Mouse (Mus musculus): ENCODE data around the gene Sh3kbp1.

DNA sequence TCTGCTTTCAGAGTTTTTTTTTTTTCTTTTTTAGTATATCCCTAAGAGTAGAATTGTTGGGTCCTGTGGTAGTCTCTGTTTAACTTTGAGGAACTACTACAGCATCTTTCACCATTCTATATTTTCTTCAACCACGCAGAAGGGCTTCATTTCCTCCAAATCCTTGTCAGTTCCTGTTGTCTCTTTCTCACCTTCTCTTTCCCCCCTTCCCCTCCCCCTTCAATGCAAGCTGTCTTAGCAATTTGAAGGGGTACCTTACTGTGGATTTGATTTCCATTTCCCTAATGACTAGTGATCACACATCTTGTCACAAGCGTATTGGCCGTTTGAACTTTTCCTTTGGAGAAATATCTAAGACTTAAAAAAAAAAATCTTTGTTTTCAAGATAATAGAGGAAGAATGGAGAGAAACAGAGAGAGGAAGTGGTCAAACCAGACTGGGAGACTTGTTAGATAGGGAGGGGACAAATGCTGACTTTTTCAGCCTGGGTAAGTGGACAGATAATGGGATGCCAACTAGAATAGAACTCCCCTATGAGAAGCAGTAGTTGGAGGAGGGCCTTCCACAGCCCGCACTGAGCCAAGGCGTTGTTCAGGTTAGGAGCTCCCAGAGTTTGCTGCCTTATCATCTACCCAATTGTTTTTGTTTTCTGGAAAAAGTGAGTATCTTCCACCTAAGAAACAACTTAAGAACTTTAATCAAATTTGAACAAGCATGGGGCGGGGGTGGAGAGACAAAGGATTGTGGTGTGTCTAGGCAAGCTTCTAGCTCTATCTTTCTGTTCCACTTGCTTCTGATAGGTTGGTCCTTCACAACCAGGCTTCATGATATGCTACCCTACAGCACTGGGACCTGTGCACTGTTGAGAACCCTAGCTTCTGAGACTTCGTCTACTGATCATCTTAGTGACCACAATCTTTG is 130.1 kb downstream of the Sh3kbp1 start:
- TF ChIP-seq CTCF (IDR thresholded peaks at IDR 0.05; ENCODE audit: extremely low read depth, insufficient read depth, insufficient read length, insufficient replicate concordance): no peak
- no peak for TF ChIP-seq POLR2A (IDR thresholded peaks at IDR 0.05; ENCODE audit: low read depth, low read length)

All from spleen, adult 2 months (tissue).